Mouse (Mus musculus) layer of hippocampus, adult 8-10 months (tissue): ENCODE measurements around the gene Pigb. TPM values are rescaled to one million over a fixed set of nuclear protein-coding genes. Genes with fewer than 3 reads are reported as not detected.
"Not testable (repeated sequence)": the region's sequence is repeated elsewhere in the genome, so short reads cannot be mapped to it uniquely, and the experiment has no call there.

Experiments
- DNase-seq, 2 experiments: peaks; one replicate each; pipeline ENCODE4 v3.0.0; 2022; ENCODE audit warnings: low spot score in 2 of 2
- total RNA-seq, 4 experiments: library from RNA; stranded (reverse); gene quantifications; 2 replicates each; pipeline ENCODE4 v1.2.4; 2022

The Pigb gene
- 10 to 100 TPM; 15.5 to 19.3 (median 17.3) TPM for total RNA-seq

GRCm38 (mm10) chr9:73040080-73040479 is at the start of gene Pigb:
Gene Pigb, minus strand, starts transcription at chr9:73040378.
- DNase-seq: no peak

GRCm38 (mm10) chr9:73089222-73089920 is 49.2 kb upstream of the Pigb start:
- DNase-seq: no peak

- no peak for DNase-seq
These were observed 47.4 kb upstream of the Pigb start for GRCm38 (mm10) chr9:73087581-73087980.

- no peak for DNase-seq
These were observed 46.9 kb upstream of the Pigb start for GRCm38 (mm10) chr9:73087121-73087520.

- DNase-seq: no peak
These were observed 45.7 kb upstream of the Pigb start for GRCm38 (mm10) chr9:73085845-73086244.

- DNase-seq: no peak
These were observed 43.8 kb upstream of the Pigb start for GRCm38 (mm10) chr9:73083956-73084355.

GRCm38 (mm10) chr9:73082291-73083000 is 42.3 kb upstream of the Pigb start:
- no peak for DNase-seq

- DNase-seq: no peak
These were observed 39.7 kb upstream of the Pigb start for GRCm38 (mm10) chr9:73079801-73080325.

GRCm38 (mm10) chr9:73079349-73079748 is 39.2 kb upstream of the Pigb start:
- DNase-seq: not testable (repeated sequence)

- DNase-seq: no peak
These were observed 33.0 kb upstream of the Pigb start for GRCm38 (mm10) chr9:73073169-73073568.

- no peak for DNase-seq
These were observed 32.2 kb upstream of the Pigb start for GRCm38 (mm10) chr9:73072426-73072825.

- no peak for DNase-seq
These were observed 30.9 kb upstream of the Pigb start for GRCm38 (mm10) chr9:73070971-73071659.

- DNase-seq: no peak
These were observed 28.5 kb upstream of the Pigb start for GRCm38 (mm10) chr9:73068688-73069087.

GRCm38 (mm10) chr9:73068230-73068679 is 28.1 kb upstream of the Pigb start:
- peak in 1 of 2 experiments; percentile 34 for DNase-seq

GRCm38 (mm10) chr9:73067086-73067485 is 26.9 kb upstream of the Pigb start:
- no peak for DNase-seq

- DNase-seq: no peak
These were observed 23.6 kb upstream of the Pigb start for GRCm38 (mm10) chr9:73063621-73064290.

- DNase-seq: no peak
These were observed 19.0 kb upstream of the Pigb start for GRCm38 (mm10) chr9:73059224-73059623.

GRCm38 (mm10) chr9:73055441-73055911 is 15.3 kb upstream of the Pigb start:
- DNase-seq: no peak

- peak in 1 of 2 experiments; percentile 38 for DNase-seq
These were observed 10.4 kb upstream of the Pigb start for GRCm38 (mm10) chr9:73050606-73051005.

GRCm38 (mm10) chr9:73049833-73050232 is 9.7 kb upstream of the Pigb start:
- DNase-seq: no peak

- no peak for DNase-seq
These were observed 8.7 kb upstream of the Pigb start for GRCm38 (mm10) chr9:73048927-73049326.
